Mouse (Mus musculus): Measurements from ENCODE around the gene Khdc4.

GRCm38 (mm10) chr3:88719098-88719497, 33.5 kb downstream of the Khdc4 start:
- TF ChIP-seq CTCF (IDR thresholded peaks at IDR 0.05; ENCODE audit: extremely low read depth, insufficient read length, insufficient replicate concordance, low read depth, low read length) (peak; percentile 38; the same call in 1 of the 2 replicates), POLR2A (IDR thresholded peaks at IDR 0.05; ENCODE audit: low read depth, low read length) (no peak)
